Mouse (Mus musculus): ENCODE data around the gene Cpn2. TPM values are rescaled to one million over a fixed set of nuclear protein-coding genes. Genes with fewer than 3 reads are reported as not detected.

The Cpn2 gene
- 0.18 TPM in 1 of 2 replicates, not detected in the other for polyA plus RNA-seq (2012; rRNA removed)

- no peak for DNase-seq (ENCODE audit: low read depth)
These were observed at the start of gene Cpn2 for GRCm38 (mm10) chr16:30267359-30267758. Gene Cpn2, minus strand, starts transcription at chr16:30267499.

DNA sequence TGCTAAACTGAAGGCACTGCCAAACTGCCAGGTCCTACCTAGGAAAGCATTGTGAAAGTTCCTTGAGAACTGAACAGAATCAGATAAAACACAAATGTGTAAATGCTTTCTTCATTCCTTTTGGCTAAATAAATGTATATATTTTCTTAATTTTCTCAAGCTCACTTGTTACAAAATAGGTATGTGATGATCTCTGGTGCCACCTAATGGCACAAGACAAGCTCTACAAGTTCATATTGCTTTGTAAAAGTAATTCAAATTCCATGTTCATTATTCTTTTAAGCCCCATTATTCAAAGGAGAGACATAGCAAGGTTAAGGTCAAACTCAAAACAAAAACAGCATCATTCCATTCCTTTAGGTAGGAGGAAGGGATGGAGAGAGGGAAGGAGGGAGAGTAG, 46.9 kb upstream of the Cpn2 start:
- no peak for DNase-seq (ENCODE audit: low read depth)

GRCm38 (mm10) chr16:30310647-30311046, 43.3 kb upstream of the Cpn2 start, which contains the start of gene Gp5:
Gene Gp5, minus strand, starts transcription at chr16:30310779.
- no peak for DNase-seq (ENCODE audit: low read depth)

DNA sequence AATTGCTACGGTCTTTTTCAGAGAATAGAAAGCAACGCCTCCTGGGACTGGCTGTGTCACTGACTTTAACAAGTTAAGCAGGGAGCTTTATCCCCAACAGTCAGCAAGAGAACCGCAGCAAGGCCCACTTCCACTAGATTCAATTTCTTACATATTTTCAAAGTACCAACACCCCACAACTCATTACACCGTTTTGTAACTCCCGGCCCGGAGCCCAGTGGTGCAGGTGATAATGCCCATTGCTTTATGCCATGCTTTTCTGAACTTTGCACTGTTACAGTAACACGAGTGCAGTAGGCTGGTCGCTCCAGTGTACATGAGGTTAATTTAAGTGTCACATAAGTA, 42.8 kb upstream of the Cpn2 start:
- DNase-seq (ENCODE audit: low read depth), result no peak

- no peak for DNase-seq (ENCODE audit: low read depth)
These were observed 42.3 kb upstream of the Cpn2 start for GRCm38 (mm10) chr16:30309395-30310170.

DNA sequence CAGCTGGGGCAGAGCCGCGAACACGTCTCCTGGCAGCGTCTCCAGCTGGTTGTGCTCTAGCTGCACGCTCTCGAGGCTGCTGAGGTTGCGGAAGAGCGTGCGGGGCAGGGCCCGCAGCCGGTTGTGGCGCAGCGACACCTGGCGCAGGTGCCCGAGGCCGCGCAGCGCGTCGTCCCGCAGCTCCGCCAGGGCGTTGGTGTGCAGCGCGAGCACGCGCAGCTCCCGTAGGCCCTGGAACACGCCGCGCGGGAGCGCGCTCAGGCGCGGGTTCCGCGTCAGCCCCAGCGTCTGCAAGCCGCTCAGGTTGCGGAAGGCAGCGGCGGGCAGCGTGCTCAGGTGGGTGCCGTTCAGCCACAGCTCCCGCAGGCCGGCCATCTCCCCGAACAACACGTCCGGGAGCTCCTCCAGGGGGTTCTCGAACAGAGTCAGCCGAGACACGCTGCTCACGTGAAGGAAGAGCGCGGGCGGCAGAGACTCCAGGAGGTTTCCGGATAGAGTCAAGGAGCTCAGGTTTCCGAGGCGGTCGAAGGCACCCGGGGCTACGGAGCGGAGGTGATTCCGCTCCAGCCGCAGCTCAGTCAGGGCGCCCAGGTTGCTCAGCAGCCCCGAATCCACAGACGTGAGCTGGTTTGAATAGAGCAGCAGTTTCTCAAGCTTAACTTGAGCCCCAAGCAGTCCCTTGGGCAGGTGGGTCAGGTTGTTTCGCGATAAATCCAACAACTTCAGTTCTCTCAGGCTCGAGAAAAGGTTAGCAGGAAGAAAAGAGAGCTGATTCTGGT, 41.5 kb upstream of the Cpn2 start:
- DNase-seq (ENCODE audit: low read depth), result no peak

DNA sequence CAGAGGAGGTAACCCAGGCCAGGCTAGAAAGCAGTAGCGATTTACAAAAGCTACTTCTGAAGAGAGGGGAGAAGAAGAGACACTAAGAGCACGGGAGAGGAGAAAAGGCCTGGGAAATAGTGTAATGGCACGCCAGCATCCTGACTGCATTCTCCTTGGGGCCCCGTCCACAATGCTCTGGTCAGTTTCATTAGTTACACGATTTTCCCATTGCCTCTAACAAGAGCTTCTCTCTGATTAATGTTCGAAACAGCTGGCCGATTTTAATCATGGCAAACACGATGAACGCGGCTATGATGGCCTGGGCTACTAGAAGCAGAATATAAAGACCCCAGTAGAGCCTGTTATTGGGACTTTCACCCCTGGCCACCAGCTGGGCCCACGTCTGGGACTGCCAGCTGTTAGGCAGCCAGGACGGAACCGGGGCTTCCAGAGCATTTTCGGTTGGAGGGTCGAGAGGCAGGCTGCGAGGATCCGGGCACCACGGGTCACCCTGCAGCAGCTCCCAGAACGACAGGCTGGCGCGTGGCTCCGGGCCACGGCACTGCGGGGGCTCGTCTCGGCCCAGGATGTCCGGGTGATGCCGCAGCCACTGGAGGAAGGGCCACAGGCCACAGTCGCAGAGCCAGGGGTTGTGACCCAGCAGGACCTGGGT, 40.8 kb upstream of the Cpn2 start:
- DNase-seq (ENCODE audit: low read depth), result no peak

- DNase-seq (ENCODE audit: low read depth), result no peak
These were observed 40.0 kb upstream of the Cpn2 start for GRCm38 (mm10) chr16:30307306-30307705.

DNA sequence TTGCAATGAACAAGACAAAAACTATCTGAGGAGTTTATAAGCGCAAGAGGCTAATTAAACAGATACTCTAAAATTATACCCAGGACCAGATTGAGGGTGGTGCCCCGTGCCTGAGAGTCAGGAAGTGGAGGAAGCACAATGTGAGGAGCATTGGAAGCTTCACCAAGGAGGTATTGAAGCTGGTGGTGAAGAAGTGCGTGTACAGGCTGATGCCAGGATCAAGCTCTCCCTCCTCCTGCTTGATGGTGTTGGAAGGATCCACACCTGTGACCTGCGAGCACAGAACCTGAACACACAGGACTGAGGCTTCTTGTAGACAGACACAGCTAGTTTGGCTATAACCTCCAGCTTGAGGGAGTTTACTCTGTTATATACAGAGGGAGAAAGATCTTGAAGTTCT, 38.8 kb upstream of the Cpn2 start:
- DNase-seq (ENCODE audit: low read depth), result no peak

DNA sequence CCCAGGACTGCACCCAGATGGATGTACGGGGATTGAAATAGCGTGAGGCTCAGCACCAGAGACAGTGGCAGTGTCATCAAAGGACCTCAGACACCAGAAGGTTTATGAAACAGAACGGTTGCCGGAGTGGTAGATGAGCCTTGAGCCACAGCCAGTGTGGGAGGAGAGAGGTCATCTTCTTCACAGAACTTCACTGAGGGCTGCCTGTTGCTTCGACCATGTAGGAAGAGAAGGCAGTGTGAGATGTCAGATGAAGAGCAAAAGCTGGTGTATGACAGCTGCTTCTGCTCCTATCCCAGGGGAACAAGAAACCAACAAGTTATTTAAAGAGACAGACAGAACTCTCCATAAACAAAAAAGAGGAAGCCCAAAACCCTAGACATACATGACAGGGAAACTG, 36.9 kb upstream of the Cpn2 start:
- no peak for DNase-seq (ENCODE audit: low read depth)

DNA sequence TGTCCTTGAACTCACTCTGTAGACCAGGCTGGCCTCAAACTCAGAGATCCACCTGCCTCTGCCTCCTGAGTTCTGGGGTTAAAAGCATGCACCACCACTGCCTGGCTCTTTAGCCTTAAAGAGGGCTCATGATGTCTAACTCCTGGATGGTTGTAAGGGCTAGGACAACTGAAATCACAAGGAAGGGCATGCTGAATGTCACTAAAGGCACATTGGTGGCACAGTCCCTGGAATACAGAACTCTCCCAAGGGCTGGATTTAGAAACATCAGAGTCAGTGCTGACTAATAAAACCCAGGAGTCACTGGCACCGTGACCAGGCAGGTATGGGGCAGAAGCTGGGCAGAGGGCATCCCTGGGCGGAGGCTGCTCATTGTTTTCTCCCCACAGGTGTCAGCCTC, 36.1 kb upstream of the Cpn2 start:
- no peak for DNase-seq (ENCODE audit: low read depth)

DNA sequence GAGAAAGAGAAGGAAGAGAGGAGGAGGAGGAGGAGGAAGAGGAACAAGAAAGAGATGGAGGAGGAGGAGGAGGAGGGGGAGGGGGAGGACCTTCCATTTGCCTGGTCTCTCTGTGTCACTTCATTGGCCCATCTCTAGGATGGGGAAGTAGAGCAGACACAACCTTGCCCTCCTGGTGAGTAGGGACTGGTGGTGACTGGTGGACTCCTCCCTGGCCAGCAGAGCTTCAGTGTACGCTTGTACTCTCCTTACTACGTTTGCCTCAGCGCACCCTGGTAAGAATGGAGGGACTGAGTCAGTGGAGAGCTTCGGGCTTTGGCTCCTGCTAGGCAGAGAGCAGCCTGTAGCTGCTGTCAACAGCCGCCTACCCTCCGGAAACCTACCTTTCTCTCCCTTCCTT, 35.4 kb upstream of the Cpn2 start:
- no peak for DNase-seq (ENCODE audit: low read depth)

GRCm38 (mm10) chr16:30299711-30300277, 32.5 kb upstream of the Cpn2 start:
- no peak for DNase-seq (ENCODE audit: low read depth)

DNA sequence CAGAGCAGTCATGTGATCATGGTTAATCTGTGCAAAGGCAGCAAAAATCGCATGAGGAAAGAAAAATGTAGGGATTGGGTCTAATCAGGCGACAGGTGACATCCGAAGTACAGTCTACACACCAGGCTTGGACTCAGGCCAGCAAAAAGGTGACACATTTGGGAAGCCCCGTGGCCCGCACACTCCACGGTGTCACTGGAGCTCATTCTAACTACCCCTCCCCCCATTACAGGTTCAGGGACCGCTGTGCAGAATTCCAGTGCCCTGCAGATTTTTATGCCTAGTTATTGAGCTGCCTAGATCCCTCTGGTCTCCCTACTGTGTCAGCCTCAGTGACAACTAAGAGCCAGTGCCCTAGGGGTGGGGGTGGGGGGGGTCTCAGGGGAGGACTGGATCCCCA, 30.2 kb upstream of the Cpn2 start:
- no peak for DNase-seq (ENCODE audit: low read depth)

DNA sequence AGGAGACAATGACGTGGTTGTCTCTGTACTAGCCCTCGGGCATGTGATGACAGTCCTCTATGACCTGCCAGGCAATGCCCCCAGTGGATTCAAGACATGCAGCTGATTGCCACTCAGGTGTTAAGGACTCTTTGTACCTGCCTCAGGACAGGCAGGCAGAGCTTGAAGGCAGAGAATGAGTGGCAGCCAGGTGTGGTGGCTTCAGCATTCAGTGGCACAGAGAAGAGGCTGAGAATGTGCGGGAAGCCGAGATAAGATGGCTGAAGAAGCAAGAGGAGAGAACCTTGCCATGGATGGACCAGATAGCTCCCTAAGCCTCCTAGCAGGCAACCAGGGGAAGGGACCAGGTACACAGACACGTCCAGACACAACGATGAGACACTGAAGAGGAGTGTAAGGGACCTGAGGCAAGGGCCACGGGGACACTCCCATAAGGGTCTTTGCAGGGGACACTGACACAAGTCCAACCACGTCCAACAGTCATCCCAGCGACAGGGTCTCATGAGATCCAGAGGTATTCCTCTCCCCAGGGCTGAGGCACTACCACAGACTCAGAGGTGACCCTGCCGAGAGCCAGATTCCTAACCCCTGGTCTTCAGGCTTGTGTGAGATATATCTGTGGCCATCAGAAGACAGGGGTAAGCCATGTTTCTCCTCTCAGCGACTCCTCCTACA, 29.4 kb upstream of the Cpn2 start:
- DNase-seq (ENCODE audit: low read depth), result no peak

DNA sequence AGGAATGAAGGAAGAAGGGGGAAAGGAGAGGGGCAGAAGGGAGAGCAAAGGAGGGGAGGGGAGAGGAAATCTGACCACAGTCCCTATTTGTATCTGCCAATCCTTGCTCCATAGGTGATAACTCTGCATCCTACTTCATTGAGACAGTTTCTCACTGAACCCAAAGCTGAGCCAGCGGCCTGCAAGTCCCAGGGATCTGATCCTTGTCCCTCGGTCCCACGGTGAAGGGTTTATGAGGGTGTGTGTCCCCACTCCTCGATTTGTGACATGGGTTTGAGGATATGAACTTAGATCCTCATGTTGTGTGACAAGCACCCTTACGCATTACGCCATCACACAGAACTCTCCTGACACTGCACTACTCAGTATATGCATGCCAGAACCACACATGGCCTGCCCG, 27.8 kb upstream of the Cpn2 start:
- no peak for DNase-seq (ENCODE audit: low read depth)

GRCm38 (mm10) chr16:30290436-30290835, 23.1 kb upstream of the Cpn2 start:
- DNase-seq (ENCODE audit: low read depth), result no peak

GRCm38 (mm10) chr16:30285701-30286100, 18.4 kb upstream of the Cpn2 start:
- DNase-seq (ENCODE audit: low read depth), result no peak

- no peak for DNase-seq (ENCODE audit: low read depth)
These were observed 16.5 kb upstream of the Cpn2 start for GRCm38 (mm10) chr16:30283743-30284337.

DNA sequence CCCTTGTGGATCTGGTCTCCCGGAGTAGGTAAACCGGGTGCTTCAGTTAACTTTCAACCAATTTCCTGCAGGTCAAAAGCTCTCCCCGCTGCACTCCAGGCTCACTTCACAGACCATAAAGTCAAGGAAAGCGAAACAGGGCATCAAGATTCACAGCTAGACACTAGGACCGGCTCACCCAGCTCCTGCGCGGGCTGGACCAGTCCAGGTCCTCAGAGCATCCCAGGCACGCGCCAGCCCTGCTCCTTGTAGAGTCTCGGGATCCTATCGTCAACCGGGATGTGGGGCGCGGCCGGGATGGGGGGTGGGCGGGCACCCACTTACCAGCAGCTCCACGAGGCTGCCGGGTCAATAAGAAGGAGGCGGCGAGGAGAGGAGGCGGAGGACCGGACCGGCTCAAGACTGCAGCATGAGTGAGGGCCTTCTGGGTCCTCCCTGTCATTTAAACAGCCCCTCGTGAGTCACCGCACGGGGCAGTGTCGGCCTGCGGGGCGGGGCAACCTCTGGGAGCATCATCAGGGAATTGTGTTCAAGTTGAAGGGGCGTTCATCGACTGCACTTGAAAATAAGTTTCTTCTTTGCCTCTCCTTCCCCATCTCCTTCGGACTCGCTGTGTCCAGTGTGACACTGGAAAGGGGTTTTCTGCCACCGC, 15.7 kb upstream of the Cpn2 start, which contains the start of gene Lrrc15:
TSS of gene Lrrc15 (minus strand) at position 413 of the 652 bp plus-strand sequence.
- no peak for DNase-seq (ENCODE audit: low read depth)
